Mouse (Mus musculus): ENCODE results near the gene Jagn1.

Jagn1 gene

DNA sequence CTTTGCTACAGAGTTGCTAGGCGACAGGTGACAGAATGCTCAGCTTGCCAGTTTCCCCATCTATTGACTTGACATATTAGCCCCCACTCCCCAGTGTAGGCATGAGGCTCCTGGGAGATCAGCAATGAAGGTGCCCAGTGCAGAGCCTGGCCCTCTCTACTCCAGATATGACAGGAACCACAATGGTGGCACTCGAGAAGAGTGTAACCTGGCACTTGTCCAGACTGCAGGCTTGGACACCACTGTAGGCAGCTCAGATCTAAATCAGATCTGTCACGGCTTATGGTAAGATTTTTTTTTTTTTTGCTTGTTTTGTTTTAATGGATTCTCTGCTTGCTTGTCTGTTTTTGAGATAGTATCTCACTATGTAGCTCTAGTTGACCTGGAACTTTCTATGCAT is 8.7 kb upstream of the Jagn1 start:
- DNase-seq (ENCODE audit: low read depth in 1 of 2, low spot score in 2 of 2): no peak

DNA sequence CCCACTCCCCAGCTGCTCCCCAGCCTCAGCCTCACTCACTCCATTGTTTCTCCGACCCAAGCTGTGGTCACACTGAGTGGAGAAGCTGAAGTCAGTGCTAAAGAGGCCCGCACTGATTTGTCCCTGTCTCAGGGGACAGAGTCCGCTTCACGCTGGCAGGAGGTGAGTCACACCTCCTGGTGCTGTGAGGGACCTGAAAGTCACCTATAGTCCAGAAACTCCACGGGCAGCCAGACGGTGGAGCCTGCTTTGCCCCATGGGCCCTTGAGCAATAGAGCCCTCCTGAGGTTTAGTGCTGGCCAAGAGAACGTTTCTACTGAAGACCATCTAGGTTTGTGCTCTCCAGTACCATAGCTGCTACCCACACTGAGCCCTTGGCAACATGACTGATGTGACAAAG is 7.7 kb upstream of the Jagn1 start:
- DNase-seq (ENCODE audit: low read depth in 1 of 2, low spot score in 2 of 2): no peak

DNA sequence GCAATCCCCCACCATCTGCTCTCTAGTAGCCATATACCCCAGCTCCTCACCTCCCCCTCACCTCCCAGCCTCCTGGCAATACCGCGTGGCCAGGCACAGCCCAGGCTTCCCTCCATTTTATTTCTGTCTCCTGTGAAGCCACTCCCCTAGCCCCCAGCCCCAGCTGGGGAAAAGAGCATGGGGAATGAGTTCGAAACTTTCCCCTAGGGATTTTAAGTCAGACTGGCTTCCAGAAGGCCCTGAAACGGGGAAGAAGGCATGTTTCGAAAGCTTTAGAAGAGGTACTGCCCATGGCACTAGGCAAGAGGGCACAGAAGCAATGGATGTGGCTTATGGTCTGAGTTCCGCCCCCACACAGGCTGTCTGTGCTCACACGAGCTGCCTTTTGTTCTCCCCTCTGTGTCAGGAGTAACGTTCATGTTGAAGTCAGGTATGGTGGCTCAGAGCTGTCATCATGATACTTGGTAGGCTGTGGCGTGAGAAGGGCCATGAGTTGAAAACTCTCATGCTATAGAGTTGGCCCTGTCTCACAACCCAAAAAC is 6.6 kb upstream of the Jagn1 start, which contains the start of gene Cidec:
TSS of gene Cidec (minus strand) at position 97 of the 542 bp plus-strand sequence.
- DNase-seq (ENCODE audit: low read depth in 1 of 2, low spot score in 2 of 2): no peak

DNA sequence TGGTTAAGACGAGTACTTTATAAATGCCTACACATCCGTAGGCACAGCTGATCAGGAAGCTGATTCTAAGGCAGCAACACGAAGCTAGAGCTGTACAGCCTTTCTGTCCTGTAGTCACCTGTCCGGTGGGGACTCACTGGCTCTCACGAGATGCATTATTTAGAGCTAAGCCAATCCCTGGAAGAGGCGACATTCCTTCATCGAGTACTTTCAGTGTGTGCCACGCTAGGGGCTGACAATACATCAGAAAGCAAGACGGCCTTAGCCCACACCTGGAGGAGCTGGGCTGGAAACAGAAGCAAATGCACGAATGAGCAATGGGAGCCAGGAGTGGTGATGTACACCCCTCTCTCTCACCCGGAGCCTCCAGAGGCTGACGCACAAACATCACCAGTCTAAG is 5.2 kb upstream of the Jagn1 start:
- DNase-seq (ENCODE audit: low read depth in 1 of 2, low spot score in 2 of 2): no peak

DNA sequence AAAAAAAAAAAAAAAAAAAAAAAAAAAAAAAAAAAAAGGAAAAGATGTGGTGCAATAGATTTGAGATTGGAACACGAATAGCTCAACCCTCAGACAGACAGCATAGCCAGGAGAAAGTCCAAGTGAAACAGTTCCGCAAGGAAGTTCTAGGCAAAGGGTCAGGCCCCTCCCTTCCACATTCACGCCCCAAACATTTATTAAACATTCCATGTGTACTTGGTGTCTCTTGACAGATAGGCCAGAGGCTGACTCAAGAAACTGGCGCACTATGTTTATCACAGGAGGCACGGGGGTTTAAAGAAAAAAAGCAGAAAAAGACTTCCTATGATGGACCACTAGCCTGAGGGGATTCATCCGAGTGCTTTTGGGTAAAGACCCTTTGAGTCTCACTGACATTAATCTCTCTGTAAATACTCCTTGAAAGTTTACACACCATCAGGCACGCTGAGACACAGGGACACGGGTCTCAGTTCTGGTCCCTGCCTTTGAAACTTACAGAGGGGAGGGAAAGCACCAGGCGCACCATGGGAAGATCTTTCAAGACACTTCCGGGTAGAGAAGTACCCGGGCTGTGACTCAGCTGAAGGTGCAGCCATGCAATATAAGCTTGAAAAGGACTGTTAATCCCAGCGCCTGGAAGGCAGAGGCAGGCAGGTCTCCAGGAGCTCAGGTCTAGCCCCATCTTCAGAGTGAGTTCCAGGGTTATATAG is 3.5 kb upstream of the Jagn1 start:
- DNase-seq (ENCODE audit: low read depth in 1 of 2, low spot score in 2 of 2): no peak

DNA sequence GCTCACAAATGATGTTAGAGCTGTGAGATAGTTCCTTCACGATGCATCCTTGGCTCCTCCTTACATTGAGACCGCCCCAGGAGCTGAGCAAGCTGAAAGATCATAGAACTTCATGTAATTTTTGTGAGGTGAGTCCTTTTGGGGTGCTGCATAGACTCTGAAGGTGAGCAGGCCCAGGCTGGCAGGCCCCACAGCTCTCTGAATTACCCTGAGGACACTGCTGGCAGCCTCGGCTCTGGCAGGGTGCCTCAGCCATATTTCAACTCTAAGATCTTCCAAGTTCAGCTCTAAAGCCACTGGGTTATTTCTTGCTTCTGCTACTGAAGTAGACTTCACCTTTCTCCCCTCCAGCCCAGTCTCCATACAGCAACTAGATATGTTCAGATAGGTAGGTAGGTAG is 1.7 kb upstream of the Jagn1 start:
- no peak for DNase-seq (ENCODE audit: low read depth in 1 of 2, low spot score in 2 of 2)

DNA sequence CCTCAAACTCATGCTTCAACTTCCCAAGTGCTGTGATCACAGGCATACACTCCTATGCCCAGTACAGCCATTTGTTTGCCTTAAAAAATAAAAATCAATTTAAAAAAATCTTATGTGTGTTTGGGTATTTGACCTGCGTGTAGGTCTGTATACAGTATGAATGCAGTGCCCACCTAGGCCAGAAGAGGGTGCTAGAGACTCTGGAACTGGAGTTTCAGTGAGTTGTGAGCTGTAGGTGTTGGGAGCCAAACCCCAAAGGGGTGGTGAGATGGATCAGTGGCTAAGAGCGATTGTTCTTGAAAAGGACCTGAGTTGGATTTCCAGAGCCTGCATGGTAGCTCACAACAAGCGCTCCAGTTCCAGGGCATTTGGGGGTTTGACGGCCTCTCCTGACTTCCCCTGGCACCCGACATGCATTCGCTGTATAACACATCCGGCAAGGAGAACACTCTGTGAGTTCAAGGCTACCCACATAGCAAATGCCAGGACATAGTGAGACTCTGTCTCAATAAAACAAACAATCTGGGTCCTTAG is 1.2 kb upstream of the Jagn1 start:
- peak in 1 of 2 experiments; percentile 57 for DNase-seq (ENCODE audit: low read depth in 1 of 2, low spot score in 2 of 2)

DNA sequence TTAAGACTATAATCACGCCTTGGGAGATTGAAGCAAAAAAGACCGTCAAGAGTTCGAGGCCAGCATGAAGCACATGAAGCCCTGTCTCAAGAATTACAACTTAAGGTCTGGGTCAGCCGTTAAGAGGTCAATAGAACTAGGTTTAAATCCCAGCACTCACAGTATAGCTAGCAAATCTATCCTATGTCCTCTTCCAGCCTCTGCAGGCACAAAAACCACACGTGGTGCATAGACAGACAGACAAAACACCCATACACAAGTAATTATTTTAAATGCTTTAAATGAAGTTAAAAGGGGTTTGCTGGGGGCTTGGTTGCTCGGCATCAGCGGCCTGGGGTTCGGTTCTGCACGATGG is 305 bp upstream of the Jagn1 start:
- DNase-seq (ENCODE audit: low read depth in 1 of 2, low spot score in 2 of 2): no peak

DNA sequence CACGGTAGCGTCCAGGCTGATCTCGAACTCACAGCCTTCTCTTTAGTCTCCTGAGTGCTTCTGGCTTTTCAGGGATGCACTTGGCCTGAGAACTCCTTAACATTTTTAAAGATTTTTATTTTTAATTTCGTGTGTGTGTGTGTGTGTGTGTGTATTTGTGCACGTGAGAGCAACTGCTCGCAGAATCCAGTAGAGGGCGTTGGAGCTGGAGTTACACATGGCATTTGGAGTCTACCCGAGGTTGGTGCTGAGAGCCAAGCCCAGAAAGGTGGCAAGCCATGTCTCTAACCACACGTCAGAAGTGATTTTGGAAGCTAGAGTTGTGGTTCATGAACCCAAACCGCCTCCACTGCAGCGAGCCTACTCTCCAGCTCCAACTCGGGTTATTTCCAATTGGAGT is 722 bp downstream of the Jagn1 start:
- no peak for DNase-seq (ENCODE audit: low read depth in 1 of 2, low spot score in 2 of 2)

DNA sequence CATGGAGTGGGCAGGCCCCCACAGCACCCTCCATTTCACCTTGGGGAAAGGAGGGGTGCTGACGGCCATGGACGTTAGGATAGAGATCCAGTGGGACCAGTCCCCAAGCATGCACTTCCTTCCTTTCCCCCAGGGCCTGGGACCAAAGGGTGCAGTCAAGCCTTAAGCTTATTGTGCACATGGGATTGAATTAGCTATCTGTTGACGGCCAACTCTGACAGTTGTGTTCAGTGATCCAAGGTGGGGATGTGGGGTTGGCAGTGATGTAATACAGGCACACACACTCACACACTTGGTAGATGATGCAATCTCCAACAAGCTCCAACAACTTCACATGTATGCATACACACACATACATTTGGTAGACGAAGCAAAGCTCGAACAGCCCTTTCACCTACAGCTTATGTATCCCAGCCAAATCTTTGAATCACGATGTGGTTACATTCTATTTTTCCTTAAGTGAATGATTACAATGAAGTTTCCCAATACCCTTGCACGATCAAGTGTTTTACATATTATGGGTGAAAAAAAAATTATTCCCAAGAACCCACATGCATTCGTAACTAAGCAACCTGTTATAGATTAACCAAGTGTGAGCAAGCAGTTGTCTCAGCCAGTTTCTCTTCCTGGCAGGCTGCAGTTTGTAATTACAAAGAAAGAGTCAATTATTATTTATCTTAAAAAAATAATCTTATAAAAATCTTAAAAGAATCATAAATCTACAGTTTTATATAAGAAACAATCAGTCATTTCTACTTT is 2.0 kb downstream of the Jagn1 start:
- DNase-seq (ENCODE audit: low read depth in 1 of 2, low spot score in 2 of 2): no peak

DNA sequence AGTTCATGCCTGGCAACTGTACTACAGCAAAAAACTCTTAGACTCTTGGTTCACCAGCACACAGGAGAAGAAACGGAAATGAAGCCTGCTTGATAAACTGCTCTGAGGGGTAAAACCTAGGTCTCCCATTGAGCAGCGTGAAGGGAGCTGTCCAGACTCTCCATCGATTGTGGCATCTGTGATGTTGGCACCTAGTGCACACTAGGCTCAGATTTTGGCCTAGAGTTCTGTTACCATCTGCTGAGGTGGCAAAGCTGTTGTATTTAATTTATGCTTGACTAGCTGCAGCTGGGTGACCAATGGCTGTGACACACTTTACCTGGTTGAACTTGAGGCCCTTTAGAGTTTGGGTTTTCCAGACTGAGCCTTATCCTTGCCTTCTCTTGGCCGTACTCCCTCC is 5.3 kb downstream of the Jagn1 start:
- DNase-seq (ENCODE audit: low read depth in 1 of 2, low spot score in 2 of 2): no peak

DNA sequence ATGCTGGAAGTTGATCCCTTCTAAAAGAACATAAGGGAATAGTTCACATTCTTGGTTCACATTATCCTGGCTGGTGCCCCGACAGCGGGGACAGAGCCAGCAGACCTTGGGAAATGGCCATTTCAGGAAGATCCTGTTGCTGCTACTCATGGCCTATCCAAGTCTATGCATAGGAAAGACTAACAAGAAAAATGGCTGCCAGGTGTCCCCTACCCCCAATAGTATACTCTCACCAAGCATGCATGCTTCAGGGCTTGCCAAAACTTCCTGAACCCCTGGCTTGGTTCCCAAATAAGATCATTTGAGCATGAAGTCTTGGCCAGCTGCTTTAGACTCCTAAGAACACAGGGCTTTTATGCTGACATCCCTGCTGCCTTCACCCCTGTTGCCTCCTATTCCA is 9.5 kb downstream of the Jagn1 start:
- DNase-seq (ENCODE audit: low read depth in 1 of 2, low spot score in 2 of 2): no peak

DNA sequence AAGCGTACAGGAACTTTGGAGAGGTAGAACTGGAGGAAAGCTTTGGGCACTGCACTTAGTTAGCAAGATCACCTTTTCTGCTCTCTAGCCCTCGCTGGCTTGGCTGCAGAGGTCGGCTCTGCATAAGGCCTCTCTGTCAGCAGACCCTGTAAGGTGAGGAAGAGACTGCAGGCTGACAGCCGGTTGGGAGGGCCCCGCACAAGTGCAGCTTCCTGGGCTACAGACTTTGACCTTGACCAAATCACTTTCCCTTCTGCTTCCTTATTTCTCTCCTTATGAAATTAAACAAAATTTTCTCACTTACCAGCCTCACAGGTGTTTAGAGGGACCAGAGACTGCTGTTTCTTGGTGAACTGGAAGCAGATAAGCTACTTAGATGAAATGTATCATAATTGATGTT is 12.6 kb downstream of the Jagn1 start:
- no peak for DNase-seq (ENCODE audit: low read depth in 1 of 2, low spot score in 2 of 2)

DNA sequence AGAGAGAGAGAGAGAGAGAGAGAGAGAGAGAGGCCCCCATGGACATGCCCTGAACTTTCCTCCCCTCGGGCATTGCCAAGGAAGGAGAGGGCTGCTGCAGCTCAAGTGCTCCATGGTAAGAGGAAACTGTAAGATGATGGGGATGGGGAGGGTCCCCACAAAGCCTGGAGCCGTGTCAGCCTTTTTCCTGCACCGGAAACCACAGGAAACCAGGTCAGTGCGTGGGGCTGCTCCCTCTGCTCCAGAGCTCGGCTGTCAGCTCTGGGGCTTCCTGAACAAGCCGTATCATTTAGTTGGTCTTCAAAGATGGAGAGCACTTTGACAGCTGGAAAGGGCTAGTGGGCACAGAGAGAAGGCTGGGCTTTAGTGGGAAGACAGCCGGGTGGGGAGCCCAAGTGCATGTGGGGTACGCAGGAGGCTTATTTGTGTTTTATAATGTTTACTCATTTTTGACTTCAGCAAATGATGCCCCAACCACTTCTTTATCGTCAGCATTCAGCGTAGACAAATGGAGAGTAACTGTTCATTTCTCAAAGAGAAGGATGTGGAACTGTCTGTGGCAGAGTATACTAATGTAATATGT is 15.7 kb downstream of the Jagn1 start, which contains the start of gene Il17re:
TSS of gene Il17re (plus strand) at position 533 of the 583 bp plus-strand sequence.
- no peak for DNase-seq (ENCODE audit: low read depth in 1 of 2, low spot score in 2 of 2)

DNA sequence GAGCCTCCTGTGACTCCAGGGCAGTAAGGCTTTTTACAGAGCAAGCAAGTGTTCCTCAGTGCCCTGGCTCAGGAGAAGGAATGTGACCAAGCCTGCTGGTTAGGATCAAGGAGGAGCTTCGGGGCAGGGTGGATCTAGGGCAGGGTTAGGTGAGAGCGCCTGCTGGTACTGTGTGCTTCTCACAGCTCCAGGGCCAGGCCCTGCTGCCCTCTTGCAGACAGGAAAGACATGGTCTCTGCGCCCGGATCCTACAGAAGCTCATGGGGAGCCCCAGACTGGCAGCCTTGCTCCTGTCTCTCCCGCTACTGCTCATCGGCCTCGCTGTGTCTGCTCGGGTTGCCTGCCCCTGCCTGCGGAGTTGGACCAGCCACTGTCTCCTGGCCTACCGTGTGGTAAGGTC is 16.3 kb downstream of the Jagn1 start:
- DNase-seq (ENCODE audit: low read depth in 1 of 2, low spot score in 2 of 2): no peak

DNA sequence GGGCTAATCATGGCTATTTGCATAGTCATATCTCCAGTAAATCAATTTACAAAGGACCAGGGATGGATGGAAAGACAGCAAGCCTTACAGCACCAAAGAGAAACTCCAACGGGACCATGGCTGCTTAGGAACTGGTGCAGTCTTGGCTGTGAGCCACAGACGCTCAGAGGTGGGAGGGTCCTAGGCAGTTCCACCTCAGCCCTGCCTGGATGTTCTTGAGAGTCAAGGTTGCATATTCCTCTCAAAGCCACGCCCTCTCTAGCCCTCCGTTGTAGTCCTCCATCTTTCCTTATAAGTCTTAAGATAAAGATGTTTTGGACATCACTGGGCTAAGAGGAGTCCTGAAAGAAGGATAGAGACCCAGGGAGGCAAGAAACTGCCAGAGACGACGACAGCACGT is 21.7 kb downstream of the Jagn1 start:
- DNase-seq (ENCODE audit: low read depth in 1 of 2, low spot score in 2 of 2): no peak

DNA sequence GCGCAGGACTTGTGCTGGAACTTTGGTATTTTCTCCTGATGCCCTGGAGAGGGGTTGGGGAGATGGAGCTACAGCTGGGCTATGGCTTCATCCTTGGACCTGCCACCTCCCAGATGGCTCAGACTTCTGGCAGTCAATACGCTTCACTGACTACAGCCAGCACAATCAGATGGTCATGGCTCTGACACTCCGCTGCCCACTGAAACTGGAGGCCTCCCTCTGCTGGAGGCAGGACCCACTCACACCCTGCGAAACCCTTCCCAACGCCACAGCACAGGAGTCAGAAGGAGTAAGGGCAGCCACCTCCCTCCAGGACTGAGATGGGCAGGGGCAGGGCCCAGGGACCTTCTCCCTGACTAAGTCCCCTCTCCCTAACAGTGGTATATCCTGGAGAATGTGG is 23.2 kb downstream of the Jagn1 start:
- DNase-seq (ENCODE audit: low read depth in 1 of 2, low spot score in 2 of 2): no peak

DNA sequence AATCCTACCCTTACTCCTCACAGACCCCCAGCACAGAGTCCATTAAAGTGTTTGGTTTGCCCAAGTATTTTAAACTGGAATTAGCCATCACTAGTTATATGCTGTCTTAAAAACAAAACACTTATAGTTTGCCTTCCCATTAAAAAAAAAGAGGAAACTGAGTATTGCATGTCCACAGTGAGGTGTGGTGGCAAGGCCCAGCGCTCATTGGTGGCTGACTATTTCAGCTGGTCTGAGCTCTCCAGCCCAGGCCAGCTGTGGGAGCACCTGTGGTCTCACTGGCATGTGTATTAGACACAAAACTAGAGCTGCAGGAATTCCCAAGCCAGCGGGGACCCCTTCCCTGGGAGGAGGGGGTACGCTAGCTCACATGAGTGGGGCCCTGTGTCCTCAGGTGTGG is 26.1 kb downstream of the Jagn1 start:
- no peak for DNase-seq (ENCODE audit: low read depth in 1 of 2, low spot score in 2 of 2)

DNA sequence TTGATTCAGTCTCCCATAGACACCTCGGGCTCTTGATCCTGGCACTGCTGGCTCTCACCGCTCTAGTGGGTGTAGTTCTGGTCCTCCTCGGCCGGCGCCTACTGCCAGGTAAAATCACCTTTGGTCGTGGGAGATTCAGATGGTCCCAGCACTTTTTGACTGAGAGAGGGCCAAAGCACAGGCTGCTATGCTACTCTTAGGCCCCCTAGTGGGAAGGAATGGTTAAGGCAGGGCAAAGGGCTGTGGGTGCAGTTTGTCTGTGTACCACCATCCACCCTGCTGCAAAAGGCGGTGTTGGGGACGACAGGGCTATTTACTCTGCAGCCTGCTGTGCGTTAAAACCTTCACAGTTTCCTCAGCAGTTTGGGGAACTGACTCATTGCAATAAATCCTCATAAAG is 26.7 kb downstream of the Jagn1 start:
- peak; percentile 47 to 63 for DNase-seq (ENCODE audit: low read depth in 1 of 2, low spot score in 2 of 2)

DNA sequence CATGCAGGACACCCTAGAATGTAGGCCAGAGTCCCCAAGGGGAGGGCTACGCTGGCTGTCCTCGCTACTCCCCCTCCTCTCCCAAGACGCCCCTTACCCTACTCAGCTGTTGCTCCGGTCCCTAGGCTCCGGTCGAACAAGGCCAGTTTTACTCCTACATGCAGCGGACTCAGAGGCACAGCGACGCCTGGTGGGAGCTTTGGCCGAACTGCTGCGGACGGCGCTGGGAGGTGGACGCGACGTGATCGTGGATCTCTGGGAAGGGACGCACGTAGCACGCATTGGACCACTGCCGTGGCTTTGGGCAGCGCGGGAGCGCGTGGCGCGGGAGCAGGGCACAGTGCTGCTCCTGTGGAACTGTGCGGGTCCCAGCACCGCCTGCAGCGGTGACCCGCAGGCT is 27.1 kb downstream of the Jagn1 start:
- DNase-seq (ENCODE audit: low read depth in 1 of 2, low spot score in 2 of 2): peak in 1 of 2 experiments; percentile 50

DNA sequence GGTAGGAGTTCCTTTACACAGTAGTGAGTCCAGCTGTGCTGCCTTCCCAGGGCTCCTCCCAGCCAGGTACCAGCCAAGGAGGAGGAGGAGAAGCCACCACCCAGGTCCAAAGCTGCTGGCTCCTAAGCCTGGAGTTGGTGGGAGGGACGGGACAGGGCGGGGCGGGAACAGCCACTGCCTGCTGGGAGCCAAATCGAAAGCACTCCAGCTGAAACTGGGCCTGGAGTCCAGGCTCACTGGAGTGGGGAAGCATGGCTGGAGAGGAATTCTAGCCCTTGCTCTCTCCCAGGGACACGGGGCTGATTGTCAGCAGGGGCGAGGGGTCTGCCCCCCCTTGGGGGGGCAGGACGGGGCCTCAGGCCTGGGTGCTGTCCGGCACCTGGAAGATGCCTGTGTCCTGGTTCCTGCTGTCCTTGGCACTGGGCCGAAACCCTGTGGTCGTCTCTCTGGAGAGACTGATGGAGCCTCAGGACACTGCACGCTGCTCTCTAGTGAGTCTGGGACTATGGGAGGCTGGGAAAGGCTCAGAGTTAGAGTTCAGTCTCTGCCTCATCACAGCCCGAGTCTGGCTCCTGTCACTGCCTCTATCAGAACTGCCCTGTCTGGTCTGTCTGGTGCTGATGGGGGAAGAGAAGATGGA is 29.0 kb downstream of the Jagn1 start, which contains the start of gene Il17rc:
TSS of gene Il17rc (plus strand) at position 131 of the 640 bp plus-strand sequence.
- no peak for DNase-seq (ENCODE audit: low read depth in 1 of 2, low spot score in 2 of 2)

Measured in monocyte, adult 2 months (primary cell).